Mouse (Mus musculus): ENCODE measurements around the gene Mog. TPM values are rescaled to one million over a fixed set of nuclear protein-coding genes. Genes with fewer than 3 reads are reported as not detected.

Mog gene
- polyA plus RNA-seq, 1 experiment: not detected

- TF ChIP-seq POLR2A (IDR thresholded peaks at IDR 0.05; ENCODE audit: control insufficient read depth, extremely low read depth, insufficient read depth, low read length, poor library complexity) (no peak), CTCF (IDR thresholded peaks at IDR 0.05; ENCODE audit: borderline replicate concordance, control insufficient read depth, extremely low read depth, insufficient read depth, low read length, poor library complexity) (no peak)
- no peak within 1 kb of the TSS for H3K27ac ChIP-seq (ENCODE audit: control insufficient read depth, insufficient read depth, low read length)
- WGBS: 59% methylated on average over 18 of the region's 18 CpGs
- no peak for DNase-seq
- H3K36me3 ChIP-seq (ENCODE audit: control insufficient read depth, insufficient read depth, low read length): no peaks in the 10 kb centered on the region
- H3K27me3 ChIP-seq (ENCODE audit: control insufficient read depth, insufficient read depth, low read length): no peaks in the 10 kb centered on the region
- peaks cover 2% of the 10 kb centered on the region; the same call in 1 of the 2 replicates for H3K4me1 ChIP-seq (replicated peaks; ENCODE audit: control insufficient read depth, insufficient read depth, low read length)
- no peak within 1 kb of the TSS for H3K4me3 ChIP-seq (ENCODE audit: control insufficient read depth, insufficient read depth, low read length)
These were observed 41.9 kb downstream of the Mog start, which contains the start of gene 2410137M14Rik for GRCm38 (mm10) chr17:36981221-36981813. 2410137M14Rik (minus strand) TSS chr17:36981237.

- H3K36me3 ChIP-seq (ENCODE audit: control insufficient read depth, insufficient read depth, low read length): no peaks in the 10 kb centered on the region
- TF ChIP-seq CTCF (IDR thresholded peaks at IDR 0.05; ENCODE audit: borderline replicate concordance, control insufficient read depth, extremely low read depth, insufficient read depth, low read length, poor library complexity) (no peak), POLR2A (IDR thresholded peaks at IDR 0.05; ENCODE audit: control insufficient read depth, extremely low read depth, insufficient read depth, low read length, poor library complexity) (no peak)
- no peak overlapping the region for H3K4me3 ChIP-seq (ENCODE audit: control insufficient read depth, insufficient read depth, low read length)
- no peak overlapping the region for H3K27ac ChIP-seq (ENCODE audit: control insufficient read depth, insufficient read depth, low read length)
- WGBS: 80% methylated on average over 8 of the region's 8 CpGs
- H3K27me3 ChIP-seq (ENCODE audit: control insufficient read depth, insufficient read depth, low read length): no peaks in the 10 kb centered on the region
- H3K4me1 ChIP-seq (replicated peaks; ENCODE audit: control insufficient read depth, insufficient read depth, low read length): peaks cover 13% of the 10 kb centered on the region
- DNase-seq: no peak
These were observed 49.9 kb downstream of the Mog start for GRCm38 (mm10) chr17:36973271-36973787.

- peak; percentile 37 for DNase-seq
- Histone ChIP-seq H3K27ac (ENCODE audit: control insufficient read depth, insufficient read depth, low read length) (no peak overlapping the region), H3K4me1 (replicated peaks; ENCODE audit: control insufficient read depth, insufficient read depth, low read length) (peaks cover 13% of the 10 kb centered on the region), H3K27me3 (ENCODE audit: control insufficient read depth, insufficient read depth, low read length) (no peaks in the 10 kb centered on the region), H3K4me3 (ENCODE audit: control insufficient read depth, insufficient read depth, low read length) (no peak overlapping the region), H3K36me3 (ENCODE audit: control insufficient read depth, insufficient read depth, low read length) (no peaks in the 10 kb centered on the region)
- WGBS: 29% methylated on average over 3 of the region's 3 CpGs
- TF ChIP-seq POLR2A (IDR thresholded peaks at IDR 0.05; ENCODE audit: control insufficient read depth, extremely low read depth, insufficient read depth, low read length, poor library complexity) (no peak), CTCF (IDR thresholded peaks at IDR 0.05; ENCODE audit: borderline replicate concordance, control insufficient read depth, extremely low read depth, insufficient read depth, low read length, poor library complexity) (no peak)
These were observed 50.4 kb downstream of the Mog start for GRCm38 (mm10) chr17:36972791-36973190.

- no peaks in the 10 kb centered on the region for H3K27me3 ChIP-seq (ENCODE audit: control insufficient read depth, insufficient read depth, low read length)
- H3K27ac ChIP-seq (ENCODE audit: control insufficient read depth, insufficient read depth, low read length): no peak overlapping the region
- no peak overlapping the region for H3K4me3 ChIP-seq (ENCODE audit: control insufficient read depth, insufficient read depth, low read length)
- peaks cover 13% of the 10 kb centered on the region for H3K4me1 ChIP-seq (replicated peaks; ENCODE audit: control insufficient read depth, insufficient read depth, low read length)
- TF ChIP-seq POLR2A (IDR thresholded peaks at IDR 0.05; ENCODE audit: control insufficient read depth, extremely low read depth, insufficient read depth, low read length, poor library complexity) (no peak), CTCF (IDR thresholded peaks at IDR 0.05; ENCODE audit: borderline replicate concordance, control insufficient read depth, extremely low read depth, insufficient read depth, low read length, poor library complexity) (no peak)
- WGBS: 33% methylated on average over 6 of the region's 6 CpGs
- H3K36me3 ChIP-seq (ENCODE audit: control insufficient read depth, insufficient read depth, low read length): no peaks in the 10 kb centered on the region
- no peak for DNase-seq
These were observed 51.9 kb downstream of the Mog start for GRCm38 (mm10) chr17:36971172-36971850.

GRCm38 (mm10) chr17:36970316-36970890 is 52.8 kb downstream of the Mog start:
- Histone ChIP-seq H3K4me1 (replicated peaks; ENCODE audit: control insufficient read depth, insufficient read depth, low read length) (peaks cover 13% of the 10 kb centered on the region), H3K27ac (ENCODE audit: control insufficient read depth, insufficient read depth, low read length) (no peak overlapping the region), H3K36me3 (ENCODE audit: control insufficient read depth, insufficient read depth, low read length) (no peaks in the 10 kb centered on the region), H3K27me3 (ENCODE audit: control insufficient read depth, insufficient read depth, low read length) (no peaks in the 10 kb centered on the region), H3K4me3 (ENCODE audit: control insufficient read depth, insufficient read depth, low read length) (no peak overlapping the region)
- TF ChIP-seq CTCF (IDR thresholded peaks at IDR 0.05; ENCODE audit: borderline replicate concordance, control insufficient read depth, extremely low read depth, insufficient read depth, low read length, poor library complexity) (no peak), POLR2A (IDR thresholded peaks at IDR 0.05; ENCODE audit: control insufficient read depth, extremely low read depth, insufficient read depth, low read length, poor library complexity) (no peak)
- no peak for DNase-seq
- 96% methylated on average over 14 of the region's 14 CpGs for WGBS

GRCm38 (mm10) chr17:36966875-36967274 is 56.3 kb downstream of the Mog start:
- Histone ChIP-seq H3K4me1 (replicated peaks; ENCODE audit: control insufficient read depth, insufficient read depth, low read length) (peaks cover 8% of the 10 kb centered on the region; the same call in 1 of the 2 replicates), H3K4me3 (ENCODE audit: control insufficient read depth, insufficient read depth, low read length) (no peak overlapping the region), H3K27me3 (ENCODE audit: control insufficient read depth, insufficient read depth, low read length) (no peaks in the 10 kb centered on the region), H3K27ac (ENCODE audit: control insufficient read depth, insufficient read depth, low read length) (no peak overlapping the region), H3K36me3 (ENCODE audit: control insufficient read depth, insufficient read depth, low read length) (no peaks in the 10 kb centered on the region)
- DNase-seq: no peak
- TF ChIP-seq CTCF (IDR thresholded peaks at IDR 0.05; ENCODE audit: borderline replicate concordance, control insufficient read depth, extremely low read depth, insufficient read depth, low read length, poor library complexity) (no peak), POLR2A (IDR thresholded peaks at IDR 0.05; ENCODE audit: control insufficient read depth, extremely low read depth, insufficient read depth, low read length, poor library complexity) (no peak)
- WGBS: 13% methylated on average over 1 of the region's 1 CpGs

Measured in thymus, adult 2 months (tissue).